Mouse (Mus musculus): ENCODE measurements at regions not wholly inside any gene's neighbourhood (a gene's known extent, or its start where the extent isn't known, plus 50 kb on each side); places are given as distances from the start of the nearest gene placed in this dataset.

- no peak overlapping the region for H3K27ac ChIP-seq (replicated peaks)
- no peak overlapping the region for H3K4me2 ChIP-seq (replicated peaks)
- no peaks in the 10 kb centered on the region for H3K36me3 ChIP-seq
- H3K9me3 ChIP-seq: peaks cover 8% of the 10 kb centered on the region; the same call in 1 of the 2 replicates
- H3K4me3 ChIP-seq: no peak overlapping the region
- peaks cover 9% of the 10 kb centered on the region for H3K4me1 ChIP-seq
- ATAC-seq (ENCODE audit: low FRiP score, low read depth): no peak
- no peak overlapping the region for H3K9ac ChIP-seq (replicated peaks)
- WGBS: 79% methylated on average over 4 of the region's 4 CpGs
- H3K27me3 ChIP-seq: no peaks in the 10 kb centered on the region
These were observed 163.4 kb upstream of the Kbtbd8 start for GRCm38 (mm10) chr6:94953658-94954057.

GRCm38 (mm10) chr6:94951971-94952768 is 164.9 kb upstream of the Kbtbd8 start:
- peaks cover 4% of the 10 kb centered on the region; the same call in 1 of the 2 replicates for H3K4me1 ChIP-seq
- no peak overlapping the region for H3K27ac ChIP-seq (replicated peaks)
- H3K9ac ChIP-seq (replicated peaks): no peak overlapping the region
- no peak overlapping the region for H3K4me3 ChIP-seq
- ATAC-seq (ENCODE audit: low FRiP score, low read depth): no peak
- H3K27me3 ChIP-seq: no peaks in the 10 kb centered on the region
- H3K9me3 ChIP-seq: peaks cover 8% of the 10 kb centered on the region; the same call in 1 of the 2 replicates
- 40% methylated on average over 7 of the region's 7 CpGs for WGBS
- H3K4me2 ChIP-seq (replicated peaks): no peak overlapping the region
- H3K36me3 ChIP-seq: no peaks in the 10 kb centered on the region

- H3K9me3 ChIP-seq: peaks cover 8% of the 10 kb centered on the region; the same call in 1 of the 2 replicates
- H3K36me3 ChIP-seq: no peaks in the 10 kb centered on the region
- H3K27ac ChIP-seq (replicated peaks): no peak overlapping the region
- WGBS: 83% methylated on average over 5 of the region's 5 CpGs
- no peak overlapping the region for H3K9ac ChIP-seq (replicated peaks)
- no peak for ATAC-seq (ENCODE audit: low FRiP score, low read depth)
- H3K4me1 ChIP-seq: peaks cover 4% of the 10 kb centered on the region; the same call in 1 of the 2 replicates
- H3K4me2 ChIP-seq (replicated peaks): no peak overlapping the region
- H3K27me3 ChIP-seq: no peaks in the 10 kb centered on the region
- H3K4me3 ChIP-seq: no peak overlapping the region
These were observed 166.1 kb upstream of the Kbtbd8 start for GRCm38 (mm10) chr6:94950944-94951343.

- Histone ChIP-seq H3K4me2 (replicated peaks) (no peak overlapping the region), H3K9ac (replicated peaks) (no peak overlapping the region), H3K27ac (replicated peaks) (no peak overlapping the region), H3K4me1 (peaks cover 4% of the 10 kb centered on the region; the same call in 1 of the 2 replicates), H3K36me3 (no peaks in the 10 kb centered on the region), H3K9me3 (peaks cover 8% of the 10 kb centered on the region; the same call in 1 of the 2 replicates), H3K4me3 (no peak overlapping the region), H3K27me3 (no peaks in the 10 kb centered on the region)
- 83% methylated on average over 2 of the region's 2 CpGs for WGBS
- ATAC-seq (ENCODE audit: low FRiP score, low read depth): no peak
These were observed 166.7 kb upstream of the Kbtbd8 start for GRCm38 (mm10) chr6:94950319-94950718.

- Histone ChIP-seq H3K4me2 (replicated peaks) (no peak overlapping the region), H3K27me3 (no peaks in the 10 kb centered on the region), H3K9ac (replicated peaks) (no peak overlapping the region), H3K9me3 (no peaks in the 10 kb centered on the region), H3K27ac (replicated peaks) (no peak overlapping the region), H3K4me3 (no peak overlapping the region), H3K36me3 (no peaks in the 10 kb centered on the region), H3K4me1 (no peaks in the 10 kb centered on the region)
- ATAC-seq (ENCODE audit: low FRiP score, low read depth): no peak
- 92% methylated on average over 6 of the region's 6 CpGs for WGBS
These were observed 170.6 kb upstream of the Kbtbd8 start for GRCm38 (mm10) chr6:94946352-94946900.

- Histone ChIP-seq H3K9ac (replicated peaks) (no peak overlapping the region), H3K36me3 (no peaks in the 10 kb centered on the region), H3K27me3 (no peaks in the 10 kb centered on the region), H3K27ac (replicated peaks) (no peak overlapping the region), H3K4me3 (no peak overlapping the region), H3K4me1 (no peaks in the 10 kb centered on the region), H3K4me2 (replicated peaks) (no peak overlapping the region), H3K9me3 (no peaks in the 10 kb centered on the region)
- no peak for ATAC-seq (ENCODE audit: low FRiP score, low read depth)
- 84% methylated on average over 5 of the region's 5 CpGs for WGBS
These were observed 171.3 kb upstream of the Kbtbd8 start for GRCm38 (mm10) chr6:94945715-94946114.

GRCm38 (mm10) chr6:94944196-94944595 is 172.8 kb upstream of the Kbtbd8 start:
- no peaks in the 10 kb centered on the region for H3K4me1 ChIP-seq
- H3K27me3 ChIP-seq: no peaks in the 10 kb centered on the region
- no peak overlapping the region for H3K4me2 ChIP-seq (replicated peaks)
- no peaks in the 10 kb centered on the region for H3K36me3 ChIP-seq
- H3K4me3 ChIP-seq: no peak overlapping the region
- 64% methylated on average over 4 of the region's 4 CpGs for WGBS
- H3K9ac ChIP-seq (replicated peaks): no peak overlapping the region
- H3K27ac ChIP-seq (replicated peaks): no peak overlapping the region
- H3K9me3 ChIP-seq: no peaks in the 10 kb centered on the region
- ATAC-seq (ENCODE audit: low FRiP score, low read depth): no peak

- Histone ChIP-seq H3K27ac (replicated peaks) (no peak overlapping the region), H3K27me3 (no peaks in the 10 kb centered on the region), H3K36me3 (no peaks in the 10 kb centered on the region), H3K9me3 (no peaks in the 10 kb centered on the region), H3K9ac (replicated peaks) (no peak overlapping the region), H3K4me1 (no peaks in the 10 kb centered on the region), H3K4me2 (replicated peaks) (no peak overlapping the region), H3K4me3 (no peak overlapping the region)
- 95% methylated on average over 2 of the region's 2 CpGs for WGBS
- no peak for ATAC-seq (ENCODE audit: low FRiP score, low read depth)
These were observed 178.1 kb upstream of the Kbtbd8 start for GRCm38 (mm10) chr6:94938949-94939348.

GRCm38 (mm10) chr6:94936206-94936605 is 180.8 kb upstream of the Kbtbd8 start:
- Histone ChIP-seq H3K9ac (replicated peaks) (no peak overlapping the region), H3K9me3 (no peaks in the 10 kb centered on the region), H3K36me3 (no peaks in the 10 kb centered on the region), H3K4me2 (replicated peaks) (no peak overlapping the region), H3K4me1 (no peaks in the 10 kb centered on the region), H3K4me3 (no peak overlapping the region), H3K27me3 (no peaks in the 10 kb centered on the region), H3K27ac (replicated peaks) (no peak overlapping the region)
- ATAC-seq (ENCODE audit: low FRiP score, low read depth): no peak
- WGBS: 93% methylated on average over 5 of the region's 5 CpGs

GRCm38 (mm10) chr6:94935706-94936105 is 181.3 kb upstream of the Kbtbd8 start:
- no peak overlapping the region for H3K4me2 ChIP-seq (replicated peaks)
- H3K9me3 ChIP-seq: no peaks in the 10 kb centered on the region
- ATAC-seq (ENCODE audit: low FRiP score, low read depth): no peak
- no peak overlapping the region for H3K9ac ChIP-seq (replicated peaks)
- no peaks in the 10 kb centered on the region for H3K36me3 ChIP-seq
- 90% methylated on average over 1 of the region's 1 CpGs for WGBS
- no peaks in the 10 kb centered on the region for H3K27me3 ChIP-seq
- no peaks in the 10 kb centered on the region for H3K4me1 ChIP-seq
- H3K27ac ChIP-seq (replicated peaks): no peak overlapping the region
- no peak overlapping the region for H3K4me3 ChIP-seq

GRCm38 (mm10) chr6:94927811-94928210 is 189.2 kb upstream of the Kbtbd8 start:
- Histone ChIP-seq H3K36me3 (no peaks in the 10 kb centered on the region), H3K9me3 (no peaks in the 10 kb centered on the region), H3K9ac (replicated peaks) (no peak overlapping the region), H3K4me3 (no peak overlapping the region), H3K4me1 (no peaks in the 10 kb centered on the region), H3K27ac (replicated peaks) (no peak overlapping the region), H3K4me2 (replicated peaks) (no peak overlapping the region), H3K27me3 (no peaks in the 10 kb centered on the region)
- 90% methylated on average over 6 of the region's 6 CpGs for WGBS
- ATAC-seq (ENCODE audit: low FRiP score, low read depth): no peak

GRCm38 (mm10) chr6:94926652-94927211 is 190.3 kb upstream of the Kbtbd8 start:
- Histone ChIP-seq H3K27ac (replicated peaks) (no peak overlapping the region), H3K4me2 (replicated peaks) (no peak overlapping the region), H3K27me3 (no peaks in the 10 kb centered on the region), H3K4me1 (no peaks in the 10 kb centered on the region), H3K4me3 (no peak overlapping the region), H3K9ac (replicated peaks) (no peak overlapping the region), H3K9me3 (no peaks in the 10 kb centered on the region), H3K36me3 (no peaks in the 10 kb centered on the region)
- 94% methylated on average over 8 of the region's 8 CpGs for WGBS
- no peak for ATAC-seq (ENCODE audit: low FRiP score, low read depth)
